Mouse (Mus musculus): Measurements from ENCODE around the gene Colgalt1. TPM values are rescaled to one million over a fixed set of nuclear protein-coding genes. Genes with fewer than 3 reads are reported as not detected.

Gene Colgalt1
- polyA plus RNA-seq, 1 experiment from 2014 or later, result 56.2 TPM

- H3K36me3 ChIP-seq, result no peaks in the 10 kb centered on the region
- no peak overlapping the region for H3K27ac ChIP-seq (replicated peaks)
- 7% methylated on average over 36 of the region's 36 CpGs for WGBS
- peak; percentile 67 for ATAC-seq (ENCODE audit: low FRiP score, low read depth)
- no peak overlapping the region for H3K4me2 ChIP-seq (replicated peaks)
- peaks cover 11% of the 10 kb centered on the region for H3K4me1 ChIP-seq
- no peaks in the 10 kb centered on the region for H3K9me3 ChIP-seq
- no peak overlapping the region for H3K4me3 ChIP-seq
- peaks cover 92% of the 10 kb centered on the region for H3K27me3 ChIP-seq
- H3K9ac ChIP-seq (replicated peaks), result no peak overlapping the region
Measured at GRCm38 (mm10) chr8:71660325-71661120, 49.7 kb downstream of the Colgalt1 start.

GRCm38 (mm10) chr8:71665331-71666130, 54.7 kb downstream of the Colgalt1 start:
- no peaks in the 10 kb centered on the region for H3K36me3 ChIP-seq
- no peak overlapping the region for H3K9ac ChIP-seq (replicated peaks)
- peaks cover 81% of the 10 kb centered on the region for H3K27me3 ChIP-seq
- WGBS, result 2% methylated on average over 21 of the region's 22 CpGs
- peak; percentile 62 for ATAC-seq (ENCODE audit: low FRiP score, low read depth)
- no peaks in the 10 kb centered on the region for H3K9me3 ChIP-seq
- H3K4me2 ChIP-seq (replicated peaks), result peak overlapping the region; percentile 42
- H3K4me3 ChIP-seq, result peak overlapping the region; percentile 21; the same call in 1 of the 2 replicates
- 0 out of 2 replicates have a peak overlapping the region, but pooled peaks have one; percentile 20 for H3K27ac ChIP-seq (replicated peaks)
- H3K4me1 ChIP-seq, result peaks cover 40% of the 10 kb centered on the region

- whole genome bisulfite sequencing, result 33% methylated on average over 1 of the region's 1 CpGs
- Histone ChIP-seq H3K36me3 (no peaks in the 10 kb centered on the region), H3K4me1 (peaks cover 41% of the 10 kb centered on the region), H3K27me3 (peaks cover 70% of the 10 kb centered on the region), H3K9me3 (no peaks in the 10 kb centered on the region), H3K4me3 (no peak overlapping the region), H3K9ac (replicated peaks) (no peak overlapping the region; the same call in 1 of the 2 replicates), H3K27ac (replicated peaks) (peak overlapping the region; percentile 49; the same call in 1 of the 2 replicates), H3K4me2 (replicated peaks) (no peak overlapping the region)
- ATAC-seq (ENCODE audit: low FRiP score, low read depth), result no peak
Measured at GRCm38 (mm10) chr8:71666855-71667254, 56.1 kb downstream of the Colgalt1 start.

GRCm38 (mm10) chr8:71667256-71667655, 56.5 kb downstream of the Colgalt1 start:
- no peaks in the 10 kb centered on the region for H3K36me3 ChIP-seq
- H3K27ac ChIP-seq (replicated peaks), result peak overlapping the region; percentile 56
- peak overlapping the region; percentile 31 for H3K9ac ChIP-seq (replicated peaks)
- H3K4me3 ChIP-seq, result no peak overlapping the region
- no peak overlapping the region for H3K4me2 ChIP-seq (replicated peaks)
- H3K27me3 ChIP-seq, result peaks cover 66% of the 10 kb centered on the region
- no peaks in the 10 kb centered on the region for H3K9me3 ChIP-seq
- H3K4me1 ChIP-seq, result peaks cover 45% of the 10 kb centered on the region
- 45% methylated on average over 5 of the region's 5 CpGs for WGBS
- ATAC-seq (ENCODE audit: low FRiP score, low read depth), result no peak

- peak overlapping the region; percentile 13; the same call in 1 of the 2 replicates for H3K4me3 ChIP-seq
- 0 out of 2 replicates have a peak overlapping the region, but pooled peaks have one; percentile 0 for H3K9ac ChIP-seq (replicated peaks)
- 5% methylated on average over 21 of the region's 21 CpGs for WGBS
- peaks cover 45% of the 10 kb centered on the region for H3K4me1 ChIP-seq
- no peaks in the 10 kb centered on the region for H3K36me3 ChIP-seq
- ATAC-seq (ENCODE audit: low FRiP score, low read depth), result no peak
- H3K9me3 ChIP-seq, result no peaks in the 10 kb centered on the region
- H3K4me2 ChIP-seq (replicated peaks), result peak overlapping the region; percentile 32
- H3K27me3 ChIP-seq, result peaks cover 66% of the 10 kb centered on the region
- H3K27ac ChIP-seq (replicated peaks), result peak overlapping the region; percentile 0; the same call in 1 of the 2 replicates
Measured at GRCm38 (mm10) chr8:71668220-71668975, 57.6 kb downstream of the Colgalt1 start.

- H3K4me3 ChIP-seq, result peak overlapping the region; percentile 80
- ATAC-seq (ENCODE audit: low FRiP score, low read depth), result peak; percentile 2
- WGBS, result 6% methylated on average over 12 of the region's 12 CpGs
- peak overlapping the region; percentile 64 for H3K9ac ChIP-seq (replicated peaks)
- H3K27me3 ChIP-seq, result peaks cover 57% of the 10 kb centered on the region
- peaks cover 41% of the 10 kb centered on the region for H3K4me1 ChIP-seq
- H3K4me2 ChIP-seq (replicated peaks), result peak overlapping the region; percentile 92
- H3K9me3 ChIP-seq, result no peaks in the 10 kb centered on the region
- H3K27ac ChIP-seq (replicated peaks), result peak overlapping the region; percentile 65
- no peaks in the 10 kb centered on the region for H3K36me3 ChIP-seq
Measured at GRCm38 (mm10) chr8:71670198-71670597, 59.4 kb downstream of the Colgalt1 start.

GRCm38 (mm10) chr8:71670621-71671548, 60.1 kb downstream of the Colgalt1 start:
- Histone ChIP-seq H3K4me1 (peaks cover 34% of the 10 kb centered on the region), H3K27ac (replicated peaks) (peak overlapping the region; percentile 82), H3K4me3 (peak overlapping the region; percentile 80), H3K36me3 (no peaks in the 10 kb centered on the region), H3K9ac (replicated peaks) (peak overlapping the region; percentile 64), H3K4me2 (replicated peaks) (peak overlapping the region; percentile 92), H3K9me3 (no peaks in the 10 kb centered on the region), H3K27me3 (peaks cover 64% of the 10 kb centered on the region)
- peak; percentile 50 for ATAC-seq (ENCODE audit: low FRiP score, low read depth)
- WGBS, result under 1% methylated on average over 56 of the region's 64 CpGs

GRCm38 (mm10) chr8:71671549-71671965, 60.8 kb downstream of the Colgalt1 start, which contains the start of gene Unc13a:
TSS of gene Unc13a (minus strand) at chr8:71671757.
- WGBS, result under 1% methylated on average over 42 of the region's 42 CpGs
- H3K27me3 ChIP-seq, result peaks cover 67% of the 10 kb centered on the region
- peak within 1 kb of the TSS; percentile 82 for H3K27ac ChIP-seq (replicated peaks)

GRCm38 (mm10) chr8:71672168-71672735, 61.5 kb downstream of the Colgalt1 start:
- peak overlapping the region; percentile 55; the same call in 1 of the 2 replicates for H3K9ac ChIP-seq (replicated peaks)
- H3K27ac ChIP-seq (replicated peaks), result peak overlapping the region; percentile 82
- peaks cover 30% of the 10 kb centered on the region for H3K4me1 ChIP-seq
- H3K9me3 ChIP-seq, result no peaks in the 10 kb centered on the region
- H3K4me2 ChIP-seq (replicated peaks), result peak overlapping the region; percentile 92
- no peaks in the 10 kb centered on the region for H3K36me3 ChIP-seq
- H3K27me3 ChIP-seq, result peaks cover 67% of the 10 kb centered on the region
- no peak for ATAC-seq (ENCODE audit: low FRiP score, low read depth)
- 67% methylated on average over 6 of the region's 6 CpGs for WGBS
- peak overlapping the region; percentile 80 for H3K4me3 ChIP-seq

More at GRCm38 (mm10) chr8:71671549-71671965, 60.8 kb downstream of the Colgalt1 start, which contains the start of gene Unc13a:
- Histone ChIP-seq H3K36me3 (no peaks in the 10 kb centered on the region), H3K4me2 (replicated peaks) (peak within 1 kb of the TSS; percentile 92), H3K9ac (replicated peaks) (peak within 1 kb of the TSS; percentile 55), H3K4me3 (peak within 1 kb of the TSS; percentile 80), H3K4me1 (peaks cover 36% of the 10 kb centered on the region), H3K9me3 (no peaks in the 10 kb centered on the region)
- peak; percentile 77 for ATAC-seq (ENCODE audit: low FRiP score, low read depth)

GRCm38 (mm10) chr8:71674071-71674470, 63.3 kb downstream of the Colgalt1 start:
- 81% methylated on average over 2 of the region's 2 CpGs for WGBS
- no peak for ATAC-seq (ENCODE audit: low FRiP score, low read depth)
- peaks cover 68% of the 10 kb centered on the region for H3K27me3 ChIP-seq

More at GRCm38 (mm10) chr8:71674071-71674470, 63.3 kb downstream of the Colgalt1 start:
- peaks cover 15% of the 10 kb centered on the region for H3K4me1 ChIP-seq
- H3K27ac ChIP-seq (replicated peaks), result no peak overlapping the region
- H3K9ac ChIP-seq (replicated peaks), result no peak overlapping the region
- H3K36me3 ChIP-seq, result no peaks in the 10 kb centered on the region
- H3K9me3 ChIP-seq, result no peaks in the 10 kb centered on the region
- no peak overlapping the region for H3K4me3 ChIP-seq
- H3K4me2 ChIP-seq (replicated peaks), result no peak overlapping the region

Measured in midbrain, embryonic 12.5 days (tissue).